25 mouse cellular contexts compared by ENCODE assay signal in genomic region chrX:109100441-109100840, GRCm38 (mm10).
"Had no signal": no experiment of that assay in that cellular context is flagged by ENCODE, and none has a peak within 500 bp of the region (broad histone marks: within the 10 kb centered on the region; RNA-seq: fewer than 3 reads in every experiment).

No protein-coding gene starts in this region.

- H3K4me3 ChIP-seq: gastrocnemius, adult 2 months; heart, embryonic 10.5 days; heart, embryonic 13.5 days; heart, embryonic 15.5 days; hindbrain, embryonic 12.5 days; intestine, embryonic 15.5 days; left cerebral cortex, adult 2 months; limb, embryonic 13.5 days; limb, embryonic 15.5 days; liver, embryonic 12.5 days had no signal

- H3K27ac ChIP-seq: gastrocnemius, adult 2 months; heart, embryonic 10.5 days; heart, embryonic 13.5 days; heart, embryonic 15.5 days; hindbrain, embryonic 12.5 days; hindbrain, embryonic 14.5 days; intestine, embryonic 15.5 days; left cerebral cortex, adult 2 months; limb, embryonic 13.5 days; limb, embryonic 15.5 days; liver, embryonic 12.5 days; liver, embryonic 14.5 days had no signal

- H3K4me2 ChIP-seq: heart, embryonic 13.5 days; heart, embryonic 15.5 days; hindbrain, embryonic 12.5 days; hindbrain, embryonic 14.5 days; intestine, embryonic 15.5 days; limb, embryonic 15.5 days; liver, embryonic 12.5 days had no signal

- H3K27me3 ChIP-seq: heart, embryonic 13.5 days; heart, embryonic 15.5 days; hindbrain, embryonic 12.5 days; intestine, embryonic 15.5 days; limb, embryonic 13.5 days; limb, embryonic 15.5 days; liver, embryonic 12.5 days had no signal

- H3K36me3 ChIP-seq: heart, embryonic 10.5 days; heart, embryonic 13.5 days; heart, embryonic 15.5 days; hindbrain, embryonic 12.5 days; intestine, embryonic 15.5 days; limb, embryonic 13.5 days; limb, embryonic 15.5 days; liver, embryonic 12.5 days had no signal

- ATAC-seq: hindbrain, embryonic 16.5 days; intestine, embryonic 15.5 days; intestine, postnatal 0 days; liver, embryonic 12.5 days had no signal

- H3K9ac ChIP-seq: heart, embryonic 13.5 days; heart, embryonic 15.5 days; hindbrain, embryonic 12.5 days; hindbrain, embryonic 14.5 days; intestine, embryonic 15.5 days; limb, embryonic 13.5 days; limb, embryonic 15.5 days; liver, embryonic 12.5 days; liver, embryonic 14.5 days had no signal

- H3K4me1 ChIP-seq: heart, embryonic 10.5 days; heart, embryonic 13.5 days; heart, embryonic 15.5 days; hindbrain, embryonic 12.5 days; intestine, embryonic 15.5 days; limb, embryonic 13.5 days; limb, embryonic 15.5 days had no signal

- DNase-seq: gastrocnemius, adult 2 months; gastrocnemius, postnatal 10 days; gastrocnemius, postnatal 25 days; heart, adult 18-20 months; heart, postnatal 14 days; heart, postnatal 36 days; kidney, adult 18-20 months; kidney, adult 8-10 months; kidney, postnatal 10 days; kidney, postnatal 25 days; kidney, postnatal 4 days; left cerebral cortex, postnatal 4 days had no signal

- H3K9me3 ChIP-seq: heart, embryonic 10.5 days; heart, embryonic 13.5 days; heart, embryonic 15.5 days; hindbrain, embryonic 12.5 days; intestine, embryonic 15.5 days; limb, embryonic 13.5 days; limb, embryonic 15.5 days; liver, embryonic 12.5 days had no signal
